Mouse (Mus musculus) natural killer cell, adult 2 months (primary cell): ENCODE results near the gene Chl1.
A peak's percentile ranks its signal among the peaks of the same experiment; 100 is the strongest.

Experiments
- DNase-seq, 2 experiments: peaks; one replicate each; pipeline ENCODE4 v3.0.0; 2022; ENCODE audit warnings: low spot score in 2 of 2

Gene Chl1

DNA sequence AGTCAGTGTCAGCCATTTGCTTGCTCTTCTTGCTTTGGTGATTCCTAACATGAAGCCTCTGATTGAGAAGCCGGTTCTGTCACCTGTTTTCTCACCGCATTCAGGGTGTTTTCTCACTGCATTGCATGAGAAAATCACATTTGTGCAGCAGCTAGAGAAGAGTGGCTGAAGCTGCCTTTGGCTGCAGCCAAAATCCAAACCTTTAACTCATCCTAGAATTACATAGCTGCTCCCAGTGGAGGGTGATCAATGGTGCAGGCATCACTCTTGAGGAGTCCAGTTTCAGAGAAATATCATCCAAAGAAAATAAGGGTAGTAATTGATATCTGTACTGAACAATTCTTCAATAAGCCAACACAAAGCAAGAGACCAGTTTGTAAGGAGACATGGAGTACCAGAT is 154.8 kb downstream of the Chl1 start:
- no peak for DNase-seq

DNA sequence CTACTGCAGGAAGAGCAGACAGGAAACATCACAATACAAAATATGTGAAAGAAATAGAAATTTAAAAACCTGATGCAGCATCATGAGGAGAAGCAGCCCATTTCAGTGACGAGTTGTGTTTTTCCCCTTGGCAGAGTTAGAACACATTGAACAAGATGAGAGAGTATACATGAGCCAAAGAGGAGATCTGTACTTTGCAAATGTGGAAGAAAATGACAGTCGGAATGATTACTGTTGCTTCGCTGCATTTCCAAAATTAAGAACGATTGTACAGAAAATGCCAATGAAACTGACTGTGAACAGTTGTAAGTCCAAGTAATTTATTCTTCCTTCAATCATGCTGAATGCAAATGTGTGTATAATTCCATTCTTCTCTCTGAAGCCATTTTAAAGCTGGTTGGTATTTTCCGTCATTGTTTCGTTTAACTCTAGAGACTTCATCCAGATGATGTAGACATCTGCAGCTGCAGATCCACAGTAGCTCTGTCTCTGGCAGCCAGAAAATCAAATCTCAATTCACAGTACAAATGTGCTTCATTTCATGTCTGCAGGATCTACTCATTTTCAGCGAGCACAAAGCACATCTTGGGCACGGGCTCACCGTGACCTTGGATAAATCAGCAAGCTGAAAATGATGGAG is 155.4 kb downstream of the Chl1 start:
- no peak for DNase-seq

DNA sequence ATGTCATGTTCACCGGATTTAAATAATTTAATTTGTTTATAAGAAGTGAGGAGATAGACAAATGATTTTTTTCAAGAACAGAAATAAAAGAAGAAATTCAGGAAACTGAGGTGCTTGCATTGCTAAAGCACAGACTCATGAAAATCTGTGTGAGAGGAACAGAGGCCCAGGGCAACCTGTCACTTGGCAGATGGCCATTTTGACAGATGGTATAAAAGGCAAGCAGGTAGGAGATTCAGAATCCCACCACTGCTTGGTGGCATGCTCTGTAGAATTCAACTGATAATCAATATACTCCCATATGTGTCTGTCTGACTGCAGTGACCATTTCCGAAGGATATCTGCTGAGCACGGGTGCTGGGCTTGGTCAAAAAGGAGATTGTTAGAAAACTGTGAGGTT is 162.7 kb downstream of the Chl1 start:
- no peak for DNase-seq

DNA sequence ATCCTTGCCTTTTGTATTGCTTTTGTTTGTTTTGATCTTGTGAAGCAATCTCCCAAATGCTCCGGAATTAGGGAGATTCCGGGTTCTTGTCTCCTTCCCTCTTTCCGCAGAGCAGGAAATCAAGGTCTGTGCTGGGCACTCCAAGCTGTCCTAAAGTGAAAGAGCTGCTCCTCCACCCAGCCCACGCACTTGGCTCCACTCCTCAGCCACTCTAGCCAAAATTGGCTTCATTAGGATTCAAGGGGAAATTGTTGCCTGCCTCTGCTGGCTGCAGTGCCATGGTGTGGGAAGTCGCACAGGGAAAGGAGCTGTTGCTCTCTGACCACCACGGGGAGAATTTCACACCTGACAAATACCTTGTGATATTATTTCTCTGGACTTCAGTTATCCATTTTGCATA is 163.9 kb downstream of the Chl1 start:
- no peak for DNase-seq

DNA sequence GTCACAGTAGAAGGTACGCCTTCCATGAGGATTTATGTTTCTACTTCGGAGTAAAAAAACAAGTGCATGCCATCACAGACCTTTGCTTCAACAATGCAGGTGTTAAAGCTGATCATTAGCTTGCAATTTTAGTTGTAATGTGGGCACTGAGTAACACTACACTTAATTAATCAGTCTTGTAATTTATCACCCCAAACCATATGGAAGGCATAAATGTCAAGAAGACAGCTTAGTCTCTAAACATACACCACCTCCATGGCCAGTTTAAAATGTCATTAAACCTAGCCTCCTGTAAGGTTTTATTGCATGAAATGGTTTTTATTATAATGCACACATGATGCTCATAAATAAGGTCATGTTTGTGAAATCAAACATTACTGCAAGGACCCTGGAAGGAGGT is 164.8 kb downstream of the Chl1 start:
- no peak for DNase-seq

DNA sequence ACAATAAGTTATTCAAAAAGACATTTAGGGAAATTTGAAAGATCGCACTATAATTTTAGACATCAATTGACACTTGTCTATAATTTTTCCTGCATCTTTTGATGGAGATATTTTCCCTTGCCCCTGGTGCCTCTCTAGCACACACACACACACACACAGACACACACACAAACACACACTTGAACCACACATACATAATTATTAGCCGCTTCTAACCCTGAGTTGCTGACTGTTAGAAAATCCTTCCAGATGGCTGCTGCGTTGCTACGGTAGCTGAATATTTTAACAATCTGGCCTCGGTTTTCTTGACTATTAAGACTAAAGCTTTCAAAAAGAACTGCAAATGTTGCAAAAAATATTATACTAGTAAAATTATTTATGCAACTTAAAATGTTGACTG is 166.3 kb downstream of the Chl1 start:
- no peak for DNase-seq

DNA sequence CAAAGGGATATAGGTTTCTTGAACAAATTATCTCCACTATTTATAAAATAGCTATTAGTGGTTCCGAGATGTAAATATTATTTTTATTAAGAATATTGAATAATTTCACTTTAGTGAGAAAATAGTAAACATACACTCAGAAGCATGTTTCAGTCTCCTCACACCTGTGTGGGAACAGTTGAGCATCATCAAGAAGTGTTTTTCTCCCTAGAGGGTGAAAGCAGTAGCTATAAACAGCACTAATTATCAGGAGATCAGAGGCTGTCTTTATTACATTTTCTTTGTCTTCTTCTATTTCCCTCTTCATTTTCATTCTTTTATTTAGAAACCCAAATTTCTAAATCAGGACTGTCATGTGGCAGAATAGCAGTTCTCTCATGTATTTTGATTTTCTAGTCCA is 166.7 kb downstream of the Chl1 start:
- no peak for DNase-seq

DNA sequence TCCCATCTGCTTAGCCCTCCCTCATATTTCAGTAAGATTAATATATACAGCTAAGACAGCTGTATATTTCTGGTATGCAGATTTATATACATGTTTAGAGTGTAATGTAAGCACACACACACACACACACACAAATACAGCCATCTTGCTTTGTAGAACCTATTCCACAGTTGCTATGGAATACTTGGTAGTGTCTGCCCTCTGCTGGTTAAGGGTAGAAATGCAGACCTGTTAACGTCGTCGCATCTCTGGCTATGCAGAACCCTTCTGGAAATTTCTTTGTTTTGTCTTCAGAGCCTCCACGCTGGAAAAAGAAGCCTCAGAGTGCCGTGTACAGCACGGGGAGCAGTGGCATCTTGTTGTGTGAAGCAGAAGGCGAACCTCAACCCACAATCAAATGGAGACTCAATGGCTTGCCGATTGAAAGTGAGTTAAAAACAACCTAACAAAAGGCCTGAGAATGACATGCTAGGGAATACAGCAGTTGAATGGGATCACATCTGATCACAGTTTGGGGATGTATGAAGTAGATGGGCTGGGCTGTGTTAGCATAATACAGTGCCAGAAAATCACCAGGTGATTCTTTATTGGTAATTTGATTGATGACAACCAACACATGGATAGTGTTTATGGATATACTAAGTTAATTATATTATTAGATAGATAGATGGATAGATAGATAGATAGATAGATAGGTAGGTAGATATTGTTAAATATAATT is 172.6 kb downstream of the Chl1 start:
- DNase-seq = peak; percentile 43 to 47

DNA sequence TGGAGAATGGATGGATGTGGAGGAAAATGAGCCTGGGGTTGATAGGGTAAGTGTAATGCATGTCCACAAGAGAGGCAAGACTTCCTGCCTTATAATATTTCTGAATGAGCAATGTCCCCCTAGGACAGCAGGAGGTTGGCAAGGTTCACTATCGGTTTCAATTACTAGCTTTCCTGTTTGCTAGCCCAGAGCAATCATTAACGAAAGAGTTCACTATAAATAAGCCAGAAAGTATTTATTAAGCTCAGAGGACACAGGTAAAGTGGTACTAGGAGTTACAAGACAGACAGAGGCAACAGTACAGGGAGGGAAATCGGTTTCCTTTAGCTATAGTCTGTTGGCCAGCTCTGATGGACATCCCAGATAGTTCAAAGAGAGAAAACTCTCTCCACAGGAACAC is 182.1 kb downstream of the Chl1 start:
- DNase-seq = no peak

DNA sequence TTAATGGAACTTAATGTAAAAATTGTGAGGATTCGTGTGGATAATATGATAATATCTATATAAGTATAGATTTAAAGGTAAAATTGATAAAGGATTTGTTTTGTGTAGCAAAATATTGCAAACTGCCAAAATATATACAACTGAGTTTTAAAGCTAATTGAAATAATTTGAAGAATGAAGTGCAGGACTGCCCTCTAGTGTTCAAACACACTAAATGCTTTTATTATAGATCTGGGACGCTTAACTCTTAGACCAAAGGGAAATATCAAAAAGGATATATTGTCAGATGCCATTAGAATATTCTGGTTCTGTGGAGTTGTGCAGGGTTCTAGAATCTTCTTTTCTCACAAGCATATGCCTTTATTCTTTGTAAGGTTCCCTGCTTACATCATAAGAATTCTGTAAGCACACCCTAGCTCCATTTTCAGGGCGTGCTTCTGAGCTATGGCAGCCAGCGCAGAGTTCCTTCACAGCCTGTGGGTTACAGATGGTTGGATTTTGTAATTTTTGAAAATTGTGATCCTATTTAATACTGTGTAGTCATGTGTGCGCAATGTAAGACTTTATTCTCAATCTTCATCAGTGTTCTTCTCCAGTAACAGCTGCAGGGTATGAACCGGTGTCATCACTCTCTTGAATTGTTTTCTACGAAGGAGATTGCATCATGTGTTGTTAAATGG is 187.1 kb downstream of the Chl1 start:
- DNase-seq = no peak

DNA sequence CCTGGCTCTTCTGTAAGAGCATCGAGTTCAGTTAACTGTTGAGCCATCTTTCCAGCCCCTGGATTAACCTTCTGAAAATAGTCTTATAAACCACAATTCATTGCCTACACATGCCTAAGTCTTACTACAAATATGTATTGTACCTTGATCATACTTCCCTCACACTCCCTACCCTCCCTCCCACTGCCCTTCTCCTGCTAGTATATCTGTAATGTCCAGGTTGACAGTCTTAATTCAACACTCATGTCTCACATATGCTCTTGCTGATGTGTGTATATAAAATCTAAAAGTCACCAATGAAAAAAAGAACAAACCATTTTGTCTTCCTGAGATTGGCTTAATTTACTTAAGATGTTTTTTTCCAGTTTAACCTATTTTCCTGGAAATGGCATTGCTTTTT is 189.1 kb downstream of the Chl1 start:
- no peak for DNase-seq

DNA sequence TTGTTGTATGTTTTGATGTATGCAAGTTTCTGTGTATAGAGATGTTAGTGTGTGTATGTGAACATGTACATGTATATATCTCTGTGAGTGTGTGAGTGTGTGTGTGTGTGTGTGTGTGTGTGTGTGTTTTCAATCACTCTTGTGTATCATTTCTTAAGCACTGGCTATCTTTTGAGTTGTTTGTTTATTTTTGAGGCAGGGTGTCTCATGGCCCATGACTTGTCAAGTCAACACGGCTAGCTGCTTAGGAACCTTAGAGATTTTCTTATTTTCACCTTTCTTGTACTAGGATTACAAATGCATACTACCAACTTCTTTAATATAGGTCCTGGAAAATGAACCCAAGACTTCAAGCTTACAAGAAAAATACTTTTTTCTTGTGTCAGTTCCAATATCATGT is 189.5 kb downstream of the Chl1 start:
- DNase-seq = no peak

DNA sequence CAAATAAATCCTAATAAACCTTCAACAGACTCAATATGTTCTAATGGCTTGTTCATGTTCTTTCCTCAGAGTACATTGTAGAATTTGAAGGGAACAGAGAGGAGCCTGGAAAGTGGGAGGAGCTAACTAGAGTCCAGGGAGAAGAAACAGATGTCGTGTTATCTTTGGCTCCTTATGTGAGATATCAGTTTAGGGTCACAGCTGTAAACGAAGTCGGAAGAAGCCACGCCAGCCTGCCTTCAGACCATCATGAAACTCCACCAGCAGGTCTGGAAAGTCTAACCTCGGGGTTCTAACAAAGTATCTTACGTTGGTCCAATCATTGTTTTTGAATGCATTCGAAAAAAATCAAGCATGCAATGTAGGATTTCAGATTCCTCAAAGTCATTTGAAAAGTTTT is 189.9 kb downstream of the Chl1 start:
- DNase-seq = no peak

DNA sequence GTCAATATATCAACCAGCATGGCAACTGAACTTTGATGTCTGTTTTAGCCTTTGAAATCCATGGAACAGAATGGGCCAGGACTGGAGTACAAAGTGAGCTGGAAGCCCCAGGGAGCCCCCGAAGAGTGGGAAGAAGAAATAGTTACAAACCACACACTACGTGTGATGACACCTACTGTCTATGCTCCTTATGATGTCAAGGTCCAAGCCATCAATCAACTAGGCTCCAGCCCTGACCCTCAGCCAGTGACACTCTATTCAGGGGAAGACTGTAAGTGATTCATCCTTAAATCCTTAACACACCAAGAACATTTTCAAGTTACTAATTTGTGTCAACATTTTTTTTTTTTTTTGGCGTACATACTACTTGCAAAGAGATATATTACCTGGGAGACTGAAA is 196.0 kb downstream of the Chl1 start:
- DNase-seq = no peak

DNA sequence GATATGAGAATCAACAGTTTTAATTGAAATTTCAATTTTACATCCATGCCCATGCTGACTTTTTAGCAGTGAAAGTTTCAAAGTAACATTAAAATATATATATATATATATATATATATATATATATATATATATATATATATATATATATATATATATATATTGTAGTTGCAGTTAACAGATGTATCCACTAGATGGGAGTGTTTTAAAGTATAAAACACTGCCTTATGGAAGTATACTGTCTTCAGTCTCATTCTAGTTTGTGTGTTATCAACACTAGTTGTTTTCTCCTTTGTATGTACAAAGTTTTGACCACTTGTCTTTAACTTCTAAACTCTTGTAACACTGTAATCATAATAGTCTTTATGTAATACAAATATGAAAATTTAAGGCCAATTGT is 228.9 kb downstream of the Chl1 start:
- DNase-seq = no peak

DNA sequence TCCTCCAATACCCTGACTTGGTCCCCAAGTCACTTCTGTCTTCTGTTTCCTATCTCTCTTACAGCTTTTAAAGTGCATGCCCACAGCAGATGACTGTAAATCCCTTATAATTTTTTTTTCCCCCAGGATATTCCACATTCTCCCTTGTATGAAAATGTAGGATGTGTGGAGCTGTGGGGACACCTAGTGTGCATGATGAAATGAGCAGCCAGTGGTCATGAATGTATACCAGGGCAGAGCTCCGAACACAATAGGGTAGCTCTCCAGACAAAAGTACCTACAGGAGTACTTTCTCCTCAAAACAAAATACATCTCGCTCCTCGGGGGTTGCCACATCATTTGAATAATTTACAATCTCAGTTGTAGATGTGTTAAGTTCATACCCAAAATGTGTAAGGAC is 232.4 kb downstream of the Chl1 start:
- no peak for DNase-seq

DNA sequence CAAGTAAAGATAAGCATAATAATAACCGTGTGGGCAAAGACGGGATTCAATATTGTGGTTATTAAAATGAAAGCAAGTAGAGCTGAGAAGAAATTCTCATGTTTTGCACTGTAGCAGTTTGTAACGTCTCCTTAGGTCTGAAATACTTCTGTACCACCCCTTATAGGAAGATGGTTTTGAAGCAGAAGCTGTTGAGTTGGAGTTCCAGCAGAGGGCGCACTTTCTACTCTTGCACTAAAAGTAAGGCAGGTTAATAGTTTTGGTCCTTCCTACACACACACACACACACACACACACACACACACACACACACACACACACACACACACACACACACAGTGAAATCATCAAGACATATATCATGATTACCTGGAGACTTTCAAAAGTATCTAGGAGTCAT is 235.7 kb downstream of the Chl1 start:
- DNase-seq = no peak

DNA sequence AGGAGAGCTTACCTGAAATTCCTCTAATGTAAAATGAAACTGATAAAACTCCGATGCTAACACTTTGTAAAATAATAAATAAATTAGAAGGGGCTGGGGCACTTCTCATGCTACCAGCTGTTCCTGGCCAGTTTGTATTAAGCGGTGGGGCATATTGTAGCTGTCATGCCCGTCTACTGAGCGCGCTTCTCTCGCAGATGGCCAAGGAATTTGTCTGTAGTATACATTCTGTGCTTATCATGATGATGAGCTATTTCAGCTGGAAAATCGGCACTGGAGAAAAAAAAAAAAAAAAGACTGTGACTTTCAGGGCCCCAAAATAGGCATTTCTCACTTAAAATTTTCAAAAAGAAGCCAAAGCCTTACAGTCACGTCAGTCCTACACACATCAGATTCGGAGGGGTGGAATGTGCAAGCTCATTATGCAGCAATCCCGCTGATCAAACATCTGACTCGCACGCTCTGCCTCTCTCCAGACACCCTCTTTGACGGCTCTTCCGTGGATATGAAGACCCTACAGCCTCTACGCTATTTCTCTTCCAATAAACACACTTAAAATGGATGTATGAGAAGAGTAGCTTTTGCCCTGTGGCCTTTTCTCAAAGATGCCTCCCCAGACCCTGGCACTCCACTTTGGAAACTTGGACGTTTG is 238.9 kb downstream of the Chl1 start:
- DNase-seq = no peak

DNA sequence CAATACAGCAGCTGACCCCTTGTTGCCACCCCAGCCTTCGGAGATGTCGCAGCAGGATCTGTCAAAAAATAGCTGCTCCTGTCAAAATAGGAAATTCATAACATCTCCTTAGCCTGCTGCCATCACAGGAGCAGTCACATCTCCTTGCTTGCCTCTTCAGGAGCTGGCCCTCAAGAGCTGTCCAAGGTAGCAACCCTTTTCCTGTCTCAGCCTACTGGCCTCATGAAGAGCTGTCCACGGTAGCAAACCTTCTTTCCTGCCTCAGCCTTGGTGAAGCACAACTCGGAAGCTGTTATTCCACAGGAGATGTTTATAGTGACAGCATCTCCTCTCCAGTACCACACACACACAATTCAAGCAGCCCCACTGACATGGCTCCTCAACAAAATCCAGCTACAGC is 243.5 kb downstream of the Chl1 start:
- no peak for DNase-seq

DNA sequence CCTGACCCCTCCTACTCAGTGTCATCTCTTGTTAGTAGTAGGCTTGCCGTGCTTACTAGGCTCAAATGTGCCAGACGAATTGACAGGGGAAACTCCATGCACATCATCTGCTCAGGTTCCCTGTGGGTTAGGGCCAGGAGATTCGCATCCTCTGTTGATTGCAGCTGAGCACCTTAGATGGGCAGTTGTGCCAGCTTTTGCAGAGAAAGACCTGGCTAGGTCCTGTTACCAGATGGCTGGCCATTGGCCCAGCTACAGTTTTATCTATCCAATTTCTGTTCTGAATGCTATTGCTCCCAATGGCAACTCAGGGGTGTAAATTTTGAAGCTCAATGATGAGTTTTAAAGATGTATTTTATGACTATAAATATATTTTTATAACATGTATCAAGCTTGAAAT is 256.4 kb downstream of the Chl1 start:
- no peak for DNase-seq

DNA sequence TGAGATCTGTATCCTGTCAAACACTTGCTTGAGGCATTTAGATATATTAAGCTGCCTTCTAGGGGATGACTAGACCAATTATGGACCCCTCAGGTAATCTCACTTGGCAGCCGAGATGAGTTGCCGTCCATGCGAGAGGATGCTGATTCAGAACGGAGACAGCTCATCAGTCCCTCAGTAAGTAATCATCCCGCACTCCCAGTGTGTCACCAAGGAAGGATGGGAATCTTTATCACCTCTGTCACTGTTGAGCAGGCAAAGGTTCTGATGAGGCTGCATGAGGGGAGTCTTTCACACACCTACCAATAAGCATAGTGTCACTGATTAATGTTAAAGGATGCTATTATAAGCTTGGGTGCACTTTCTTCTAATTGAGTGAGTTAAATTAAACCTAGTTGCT is 270.7 kb downstream of the Chl1 start:
- DNase-seq = no peak

DNA sequence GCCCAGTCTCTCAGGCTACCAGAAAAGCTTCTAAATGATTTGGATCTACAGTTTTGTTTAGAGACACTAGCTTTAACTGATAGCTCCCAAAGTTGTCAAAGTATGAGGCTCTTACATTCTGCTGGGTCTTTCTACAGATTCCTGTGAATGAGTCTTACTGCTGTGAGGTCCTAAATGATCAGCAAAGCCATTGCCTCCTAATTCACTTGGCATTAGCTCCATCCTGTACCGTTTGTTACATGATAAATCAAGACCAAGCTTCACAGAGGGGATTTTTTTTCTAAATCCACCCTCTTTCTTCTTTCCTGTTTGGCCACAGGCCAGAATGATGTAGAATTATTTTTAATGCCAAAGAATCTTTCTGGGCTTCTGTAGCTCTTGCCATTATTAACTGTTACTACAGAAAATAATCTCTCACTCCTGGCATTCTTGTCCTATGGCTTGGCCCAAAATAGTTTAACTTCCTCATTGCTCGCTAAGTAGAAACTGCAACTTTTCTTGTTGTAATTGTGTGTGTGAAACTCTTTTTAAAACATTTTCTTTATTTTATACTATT is 280.8 kb downstream of the Chl1 start:
- no peak for DNase-seq

DNA sequence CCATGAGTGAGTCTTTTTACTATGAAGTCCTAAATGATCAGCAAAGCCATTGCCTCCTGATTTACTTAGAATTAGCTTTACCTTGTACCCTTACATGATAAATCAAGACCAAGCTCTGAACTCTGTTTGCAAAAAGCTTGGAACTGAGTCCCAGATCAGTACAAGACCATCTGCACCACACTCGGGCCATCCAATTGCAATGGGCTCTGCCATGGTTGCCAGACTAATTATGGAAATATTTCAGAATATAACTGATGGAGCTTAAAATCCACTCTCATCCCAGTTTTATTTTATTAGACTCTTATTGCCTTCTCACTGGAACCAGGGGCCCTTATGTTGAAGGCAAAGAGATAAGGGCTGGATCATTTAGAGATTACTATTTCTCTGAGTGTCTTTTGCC is 284.9 kb downstream of the Chl1 start:
- DNase-seq = no peak
